Mouse (Mus musculus) myocyte (in vitro differentiated cells): Measurements from ENCODE around the gene Ttc32.

Source experiments
- E2F4 ChIP-seq: IDR thresholded peaks from one replicate; pipeline ENCODE4 v1.6.1; 2011; ENCODE audit warnings: mild to moderate bottlenecking, control low read depth, moderate library complexity; ENCODE audit not compliant: insufficient read depth
- POLR2A ChIP-seq: IDR thresholded peaks from one replicate; pipeline ENCODE4 v1.6.1; 2011; ENCODE audit warnings: low read depth, mild to moderate bottlenecking, control low read depth, moderate library complexity; ENCODE audit not compliant: insufficient read length

DNA sequence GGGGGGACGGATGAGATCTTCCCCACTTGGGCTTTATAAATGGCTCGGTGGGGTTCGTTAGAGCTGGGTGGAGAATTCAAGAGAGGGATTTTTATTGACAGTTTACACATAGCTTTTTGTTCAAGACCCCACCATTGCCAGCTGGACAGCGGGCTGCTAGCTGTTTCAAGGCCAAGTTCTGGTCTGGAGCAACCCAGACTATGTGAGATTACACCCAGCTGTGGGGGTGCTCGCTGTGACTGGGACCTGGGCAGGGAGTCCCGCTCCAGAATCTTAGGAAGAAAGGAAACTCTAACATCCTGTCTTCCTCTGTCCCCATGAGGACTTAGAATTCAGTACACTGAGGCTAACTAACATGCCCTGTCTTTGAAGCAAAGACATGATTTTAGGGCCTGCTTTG is 33.8 kb downstream of the Ttc32 start:
- TF ChIP-seq POLR2A = no peak
- no peak for TF ChIP-seq E2F4
